Mouse (Mus musculus): Measurements from ENCODE around the gene 2210011C24Rik. TPM values are rescaled to one million over a fixed set of nuclear protein-coding genes. Genes with fewer than 3 reads are reported as not detected.

2210011C24Rik gene
- 1 to 10 TPM; 2.5 to 2.8 TPM for total RNA-seq (2021)
- long read RNA-seq, experiment 1, partial matches to known transcripts, result 0 of 2 reads
- long read RNA-seq, experiment 1, other reads (novel, unspliced or antisense), result 2 of 2 reads
- long read RNA-seq, experiment 2, partial matches to known transcripts, result 0 of 3 reads
- long read RNA-seq, experiment 2, other reads (novel, unspliced or antisense), result 0 of 3 reads

DNA sequence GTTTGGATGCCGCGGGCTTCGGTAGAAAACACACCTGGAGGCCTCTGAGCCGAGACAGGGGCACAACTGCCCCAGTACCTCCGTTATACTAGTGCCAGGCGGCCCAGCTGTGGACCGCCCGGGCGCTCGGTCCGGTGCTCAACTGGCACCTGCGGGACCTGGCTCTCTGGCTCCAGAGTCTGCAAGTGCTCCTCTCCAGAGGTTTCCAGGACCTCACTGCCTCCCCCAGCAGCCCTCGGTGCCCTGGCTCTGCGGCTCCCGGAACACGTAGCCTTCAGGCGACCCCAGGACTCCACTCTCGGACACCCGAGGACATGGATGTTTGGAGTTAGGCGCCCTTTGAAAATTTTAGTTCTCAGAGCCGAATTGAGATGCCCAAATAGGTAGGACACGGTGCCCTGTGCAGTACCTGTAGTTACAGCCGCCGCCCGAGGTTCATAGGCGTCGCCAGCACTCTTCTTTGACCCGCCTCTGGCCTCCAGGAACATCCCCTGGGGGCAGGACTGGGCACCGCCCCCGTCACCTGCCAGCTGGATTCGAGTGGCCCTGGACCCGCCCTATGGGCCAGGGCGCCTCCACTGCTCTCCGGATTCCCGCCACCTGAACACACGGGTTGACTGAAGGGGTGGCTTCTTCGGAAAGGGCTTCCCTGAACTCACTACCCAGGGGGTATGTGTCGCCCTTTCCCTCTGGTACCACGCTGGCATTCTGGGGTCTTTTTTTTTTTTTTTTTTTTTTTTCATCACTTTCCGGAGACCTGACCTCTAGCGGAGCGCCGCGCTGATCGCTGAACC lies at the start of gene 2210011C24Rik:
Gene 2210011C24Rik, minus strand, starts transcription at position 467 of the 794 bp plus-strand sequence.
- no peak for DNase-seq (ENCODE audit: low spot score in 2 of 2)

DNA sequence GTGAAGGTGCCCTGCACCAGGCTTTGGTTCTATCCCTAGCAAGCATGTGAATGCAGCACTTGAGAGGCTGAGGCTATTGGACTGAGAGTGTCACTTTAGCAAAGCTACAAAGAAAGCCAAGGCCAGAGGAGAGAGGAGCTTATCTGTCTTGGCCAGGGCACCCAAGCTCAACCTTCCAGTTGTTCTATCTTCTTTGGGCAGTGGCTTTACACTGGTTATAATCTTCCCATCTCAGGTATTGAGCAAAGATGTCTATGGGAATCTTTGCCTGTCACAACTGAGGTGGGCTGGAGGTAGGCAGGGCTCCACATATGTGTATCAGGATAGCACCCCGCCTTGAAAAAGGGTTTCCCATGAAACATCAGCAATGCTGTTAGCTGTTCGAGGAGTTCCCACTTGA lies 48.3 kb upstream of the 2210011C24Rik start:
- DNase-seq (ENCODE audit: low spot score in 2 of 2), result no peak

DNA sequence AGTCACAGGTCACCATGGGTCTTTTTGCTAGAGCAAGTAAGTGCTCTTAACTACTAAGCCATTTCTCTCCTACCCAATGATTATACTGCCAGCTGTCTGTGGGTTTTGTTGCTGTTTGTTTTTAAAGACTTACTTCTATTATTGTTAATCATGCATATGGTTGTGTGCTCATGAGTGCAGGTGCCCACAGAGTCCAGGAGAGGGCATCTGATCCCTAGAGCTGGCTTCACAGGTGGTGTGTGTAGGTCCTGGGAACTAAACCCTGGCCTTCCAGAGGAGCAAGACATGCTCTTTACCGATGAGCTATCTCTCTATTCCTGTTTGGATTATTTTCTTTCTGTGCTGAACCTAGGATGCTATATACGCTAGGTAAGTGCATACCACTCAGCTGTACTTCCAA lies 47.3 kb upstream of the 2210011C24Rik start:
- no peak for DNase-seq (ENCODE audit: low spot score in 2 of 2)

DNA sequence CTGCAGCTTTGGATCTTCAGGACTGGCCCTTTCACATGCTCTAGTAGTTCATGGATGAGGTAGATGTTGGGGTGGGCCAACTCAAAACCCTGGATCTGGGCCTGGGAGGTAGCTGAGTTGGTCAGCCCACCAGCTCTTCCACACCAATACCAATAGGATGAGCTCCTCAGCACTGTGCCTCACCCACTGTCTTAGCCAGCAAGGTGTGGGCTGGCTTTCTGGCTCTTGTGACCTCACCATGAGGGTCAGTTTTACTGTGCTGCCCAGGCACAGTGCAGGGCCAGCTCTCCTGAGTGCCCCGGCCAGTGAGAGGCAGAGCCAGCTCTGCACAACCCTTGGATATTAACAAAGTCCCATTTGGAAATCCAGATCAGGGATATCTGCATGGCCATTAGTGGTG lies 45.9 kb upstream of the 2210011C24Rik start:
- DNase-seq (ENCODE audit: low spot score in 2 of 2), result no peak

DNA sequence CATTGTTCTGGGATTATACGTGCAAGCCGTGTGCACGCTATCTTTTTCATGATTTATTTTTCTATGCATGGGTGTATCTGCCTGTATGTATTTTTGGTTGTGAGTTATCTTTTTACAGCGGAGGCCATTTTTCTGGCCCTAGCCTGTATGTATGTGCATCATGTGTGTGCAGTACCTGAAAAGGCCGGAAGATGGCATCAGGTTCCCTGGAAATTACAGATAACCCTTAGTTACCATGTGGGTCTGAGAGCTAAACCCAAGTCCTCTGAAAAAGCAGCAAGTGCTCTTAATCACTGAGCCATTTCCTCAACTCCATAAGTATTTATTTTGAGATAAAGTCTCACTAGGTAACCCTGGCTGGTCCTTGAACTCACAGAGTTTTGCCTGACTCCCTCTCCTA lies 41.3 kb upstream of the 2210011C24Rik start:
- no peak for DNase-seq (ENCODE audit: low spot score in 2 of 2)

DNA sequence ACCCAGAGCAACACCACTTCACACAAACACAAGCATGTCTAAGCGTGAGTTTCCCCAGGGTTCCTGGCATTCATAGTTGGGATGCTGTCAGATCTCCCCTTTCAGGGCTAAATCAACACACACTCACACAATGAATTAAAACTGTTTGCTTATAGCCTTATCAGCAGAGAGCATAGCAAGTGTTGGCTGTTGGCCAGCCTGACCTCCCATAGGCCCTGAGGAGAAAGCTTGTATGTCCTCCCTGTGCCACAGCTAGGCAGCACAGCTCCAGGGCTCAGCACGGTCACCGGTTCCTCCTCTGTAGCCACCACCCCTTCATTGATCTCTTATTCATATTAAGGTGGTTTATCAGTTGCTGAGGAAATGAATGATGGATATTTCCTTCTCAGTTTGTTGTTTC lies 40.8 kb upstream of the 2210011C24Rik start:
- no peak for DNase-seq (ENCODE audit: low spot score in 2 of 2)

DNA sequence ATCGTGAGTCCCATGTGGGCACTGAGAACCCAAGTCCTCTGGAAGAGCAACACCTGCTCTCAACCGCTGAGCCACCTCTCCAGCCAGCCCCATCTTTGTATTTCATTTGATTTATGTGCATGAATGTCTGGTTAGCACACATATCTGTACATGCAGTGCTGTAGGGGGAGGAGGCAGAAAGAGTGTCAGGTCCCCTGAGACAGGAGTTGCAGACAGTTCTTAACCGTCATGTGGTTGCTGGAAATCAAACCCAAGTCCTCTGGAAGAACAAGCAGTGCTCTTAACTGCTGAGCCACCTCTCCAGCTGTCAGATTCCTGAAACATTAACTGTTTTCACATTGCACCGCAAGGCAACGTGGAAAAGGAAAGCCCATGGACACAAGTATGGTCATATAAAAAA lies 36.2 kb upstream of the 2210011C24Rik start:
- no peak for DNase-seq (ENCODE audit: low spot score in 2 of 2)

DNA sequence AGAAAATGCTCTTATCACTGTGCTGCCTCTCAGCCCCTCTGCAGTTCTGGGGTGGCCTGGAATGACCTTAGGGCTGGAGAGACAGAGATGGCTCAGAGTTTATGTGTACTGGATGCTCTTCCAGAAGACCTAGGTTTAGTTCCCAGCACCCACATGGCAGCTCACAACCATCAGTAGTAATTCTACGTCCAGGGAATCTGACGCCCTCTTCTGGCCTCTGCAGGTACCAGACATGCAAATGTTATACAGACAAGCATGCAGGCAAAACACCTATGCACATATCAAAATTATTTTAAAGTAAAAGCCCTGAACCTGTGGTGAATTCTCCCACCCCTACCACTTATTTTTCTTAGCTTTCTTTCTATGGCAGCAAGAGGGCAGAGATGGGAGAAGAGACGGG lies 34.5 kb upstream of the 2210011C24Rik start:
- no peak for DNase-seq (ENCODE audit: low spot score in 2 of 2)

DNA sequence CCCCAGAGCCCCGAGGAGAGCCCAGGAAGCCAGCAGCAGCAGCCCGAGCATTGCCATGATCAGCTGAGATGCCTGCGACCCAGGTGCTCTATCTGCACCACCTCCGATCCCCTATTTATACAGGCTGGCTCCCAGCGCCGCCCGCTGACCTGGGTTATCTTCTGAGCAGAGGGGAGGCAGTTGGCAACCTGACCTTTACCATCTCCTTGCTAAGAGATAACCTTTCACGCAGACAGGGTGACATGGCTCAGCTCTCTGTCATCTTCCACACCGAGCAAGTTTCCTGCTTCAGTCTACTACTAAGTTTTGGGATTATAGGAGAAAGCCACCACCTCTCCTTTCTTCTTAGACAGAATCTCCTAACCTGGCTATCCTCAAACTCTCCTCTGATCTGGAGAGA lies 32.9 kb upstream of the 2210011C24Rik start, which contains the start of gene Rln3:
Gene Rln3, minus strand, starts transcription at position 101 of the 400 bp plus-strand sequence.
- DNase-seq (ENCODE audit: low spot score in 2 of 2), result no peak

DNA sequence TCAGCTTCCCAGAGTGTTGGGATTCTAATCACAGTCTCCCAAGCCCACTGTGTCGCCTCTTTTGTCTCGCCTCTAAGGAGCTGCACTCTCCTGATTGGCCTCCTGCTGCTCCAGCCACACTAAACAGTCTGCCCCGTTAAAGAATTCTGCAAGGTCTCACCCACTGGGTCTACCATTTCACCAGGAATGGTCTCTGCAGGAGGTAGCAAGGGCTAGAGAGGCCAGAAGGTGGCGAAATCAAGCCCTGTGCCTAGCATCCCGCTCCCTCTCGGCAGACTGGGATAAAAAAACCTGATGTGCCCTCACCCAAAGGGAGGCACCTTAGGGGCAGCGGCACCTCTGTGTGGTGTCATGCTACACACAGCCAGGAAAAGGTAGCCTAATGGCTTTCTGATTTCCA lies 32.1 kb upstream of the 2210011C24Rik start:
- no peak for DNase-seq (ENCODE audit: low spot score in 2 of 2)

DNA sequence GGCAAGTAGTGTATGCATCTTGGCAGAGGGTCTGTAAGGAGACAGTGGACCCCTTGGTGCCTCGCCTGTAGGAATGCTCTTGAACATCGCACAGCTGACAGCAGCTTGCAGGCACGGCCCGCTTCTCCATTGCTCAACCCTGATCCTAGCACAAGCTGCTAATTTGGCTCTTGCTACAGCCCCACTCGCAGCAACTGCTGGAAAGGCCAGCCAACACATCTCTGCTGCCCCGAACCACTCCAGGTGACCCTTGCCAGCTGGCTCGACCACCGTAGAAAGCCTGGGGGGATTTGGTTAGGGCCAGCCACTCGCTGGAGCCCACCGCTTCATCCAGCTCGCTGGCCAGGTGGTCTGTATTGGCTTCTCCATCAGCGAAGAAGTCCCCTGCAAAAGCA lies 31.0 kb upstream of the 2210011C24Rik start:
- DNase-seq (ENCODE audit: low spot score in 2 of 2), result no peak

DNA sequence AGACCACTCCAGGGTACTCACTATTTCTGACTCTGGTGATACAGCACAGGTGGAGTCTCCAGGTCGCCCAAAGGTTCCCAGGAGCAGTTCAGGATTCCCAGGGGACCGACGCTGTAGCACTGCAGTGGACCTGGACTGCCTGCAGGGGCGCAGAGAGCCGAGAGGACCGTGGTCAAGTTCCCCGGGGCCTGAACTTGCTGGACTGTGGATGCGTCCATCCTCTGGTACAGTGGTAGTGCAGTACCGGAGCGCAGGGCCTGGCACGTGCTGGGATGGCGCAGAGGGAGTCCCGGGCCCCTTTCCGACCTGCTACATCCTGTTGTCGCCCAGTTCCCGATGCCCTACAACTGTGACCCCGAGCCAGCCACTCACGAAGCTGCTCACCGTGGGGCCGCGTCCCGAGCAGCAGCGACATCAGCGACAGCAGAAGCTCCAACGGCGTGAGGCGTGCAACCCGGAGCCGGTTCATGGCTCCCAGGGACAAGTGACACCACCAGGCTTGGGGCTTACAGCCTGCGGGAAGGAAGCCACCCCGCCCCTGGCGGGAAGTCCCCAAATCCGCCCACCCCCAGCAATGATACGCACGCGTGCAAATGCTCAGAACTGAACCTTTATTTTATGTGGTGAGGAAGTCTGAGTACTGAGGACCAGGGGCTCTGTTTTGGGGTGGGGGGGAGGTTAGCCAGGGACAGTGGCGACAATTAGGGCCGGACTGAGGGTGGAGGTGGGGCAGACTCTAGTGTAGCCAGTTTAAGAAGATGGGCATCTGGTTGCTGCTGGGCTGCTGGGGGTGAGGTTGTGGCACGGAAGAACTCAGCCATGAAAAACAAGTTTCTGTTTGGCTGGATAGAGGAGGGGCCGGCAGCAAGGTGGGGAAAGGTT lies 30.3 kb upstream of the 2210011C24Rik start, which contains the start of gene Il27ra:
Gene Il27ra, minus strand, starts transcription at position 524 of the 882 bp plus-strand sequence.
- DNase-seq (ENCODE audit: low spot score in 2 of 2), result peak; percentile 41 to 42

DNA sequence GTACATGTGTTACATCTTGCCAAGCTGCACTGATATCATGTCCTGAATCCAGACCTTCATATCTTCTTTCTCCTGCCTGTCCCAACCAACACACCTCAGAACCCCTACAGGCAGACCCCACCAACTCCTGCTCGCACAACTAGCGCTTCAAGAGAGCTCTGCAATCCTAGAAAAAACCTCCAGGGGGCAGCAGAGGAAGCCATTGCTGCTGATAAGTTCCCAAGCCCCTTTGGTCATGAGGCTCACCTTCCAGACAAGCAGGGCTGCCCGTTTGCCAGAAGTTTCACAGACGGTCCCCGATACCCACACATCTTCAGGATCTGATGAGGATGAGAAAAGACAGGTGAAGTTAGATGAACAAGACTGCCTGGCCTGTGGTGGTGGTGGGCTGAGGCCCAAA lies 27.1 kb upstream of the 2210011C24Rik start:
- DNase-seq (ENCODE audit: low spot score in 2 of 2), result peak; percentile 79 to 85

DNA sequence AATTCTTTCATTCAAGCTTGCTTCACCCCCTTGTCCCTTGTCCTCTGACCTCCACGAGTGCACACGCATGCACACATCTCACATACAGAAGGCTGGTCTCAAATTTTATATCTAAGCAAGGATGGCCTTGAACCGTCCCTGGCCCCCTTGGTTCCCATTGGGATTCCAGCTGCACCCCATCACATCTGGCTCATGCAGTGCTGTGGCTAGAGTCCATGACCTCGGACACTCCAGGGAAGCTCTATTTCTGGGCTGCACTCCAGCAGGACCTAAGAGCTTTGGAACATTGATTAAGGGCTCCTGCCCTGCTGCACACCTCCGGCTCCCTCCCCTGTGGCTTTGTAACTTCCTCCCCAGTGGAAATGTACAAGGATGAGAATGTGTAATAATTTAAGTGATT lies 26.0 kb upstream of the 2210011C24Rik start:
- DNase-seq (ENCODE audit: low spot score in 2 of 2), result no peak

DNA sequence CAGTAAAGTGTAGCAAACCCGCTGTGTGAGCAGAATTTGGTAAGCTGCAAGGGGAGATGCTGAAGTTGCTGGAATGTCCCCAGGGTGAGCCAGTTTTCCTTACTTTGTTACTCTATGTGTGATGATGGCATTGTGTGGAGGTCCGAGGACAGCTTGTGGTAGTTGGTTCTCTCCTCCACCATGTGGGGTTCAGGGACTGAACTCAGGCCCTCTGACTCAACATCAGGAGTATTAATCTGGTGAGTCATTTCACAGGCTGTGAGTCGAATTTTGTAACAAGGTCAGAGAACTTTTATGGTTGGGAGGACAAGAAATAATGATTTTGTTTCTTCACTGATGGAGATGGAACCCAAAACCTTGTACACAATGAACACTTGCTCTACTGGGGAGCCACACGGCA lies 20.8 kb upstream of the 2210011C24Rik start:
- DNase-seq (ENCODE audit: low spot score in 2 of 2), result no peak

DNA sequence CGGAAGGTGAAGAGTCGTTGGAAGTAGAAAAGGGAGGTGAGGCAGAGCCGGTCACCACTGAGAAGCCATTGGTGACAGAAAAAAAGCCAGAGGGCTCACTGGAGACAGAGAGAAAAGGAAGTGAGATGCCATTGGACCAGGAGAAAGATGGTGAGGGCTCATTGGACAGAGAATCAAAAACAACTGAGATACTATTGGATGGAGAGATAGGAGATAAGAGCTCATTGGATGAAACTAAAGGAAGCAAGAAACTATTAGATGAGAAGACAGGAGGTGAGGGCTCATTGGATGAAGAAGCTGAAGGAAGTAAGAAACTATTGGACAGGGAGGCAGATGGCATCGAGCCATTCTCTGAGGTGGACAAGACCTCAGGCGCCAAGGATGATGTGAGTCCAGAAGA lies 17.3 kb upstream of the 2210011C24Rik start:
- no peak for DNase-seq (ENCODE audit: low spot score in 2 of 2)

DNA sequence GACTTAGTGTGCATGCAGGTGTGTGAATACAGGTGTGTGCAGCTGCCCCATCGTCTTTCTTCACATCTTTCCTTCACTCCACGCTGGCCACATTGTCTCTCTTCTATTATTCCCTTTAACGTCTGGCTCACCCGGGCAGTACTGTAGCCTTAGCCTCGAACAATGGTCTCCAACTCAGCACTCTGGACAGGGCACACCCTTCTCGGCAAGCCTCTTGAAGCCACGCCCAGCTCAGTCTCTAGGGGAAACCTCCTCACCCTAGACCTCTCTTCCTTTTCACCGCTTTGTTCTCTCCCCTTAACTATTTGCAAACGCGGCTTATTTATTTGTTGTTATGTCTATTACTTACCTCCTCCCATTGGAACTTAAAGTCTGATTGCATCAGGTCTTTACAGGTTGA lies 15.5 kb upstream of the 2210011C24Rik start:
- DNase-seq (ENCODE audit: low spot score in 2 of 2), result no peak

DNA sequence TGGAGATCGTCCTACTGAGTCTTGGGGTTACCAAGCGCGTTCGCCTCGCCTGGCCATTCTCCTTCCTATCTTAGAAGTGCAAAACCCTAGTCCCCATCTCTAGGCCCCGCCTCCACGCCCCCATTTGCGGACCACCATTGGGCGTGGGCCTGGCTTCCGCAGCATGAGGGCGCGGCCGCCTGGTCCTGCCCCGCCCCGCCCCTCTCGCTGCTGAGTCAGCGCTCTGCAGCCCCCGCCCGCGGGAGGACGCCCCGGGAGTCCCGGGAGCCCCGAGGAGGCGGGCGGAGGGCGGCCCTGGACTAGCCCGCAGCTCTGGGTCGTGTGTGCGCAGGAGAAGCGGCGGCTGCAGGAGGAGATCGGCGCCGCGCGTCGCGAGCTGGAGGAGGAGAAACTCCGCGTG lies 13.9 kb upstream of the 2210011C24Rik start:
- peak in 1 of 2 experiments; percentile 40 for DNase-seq (ENCODE audit: low spot score in 2 of 2)

DNA sequence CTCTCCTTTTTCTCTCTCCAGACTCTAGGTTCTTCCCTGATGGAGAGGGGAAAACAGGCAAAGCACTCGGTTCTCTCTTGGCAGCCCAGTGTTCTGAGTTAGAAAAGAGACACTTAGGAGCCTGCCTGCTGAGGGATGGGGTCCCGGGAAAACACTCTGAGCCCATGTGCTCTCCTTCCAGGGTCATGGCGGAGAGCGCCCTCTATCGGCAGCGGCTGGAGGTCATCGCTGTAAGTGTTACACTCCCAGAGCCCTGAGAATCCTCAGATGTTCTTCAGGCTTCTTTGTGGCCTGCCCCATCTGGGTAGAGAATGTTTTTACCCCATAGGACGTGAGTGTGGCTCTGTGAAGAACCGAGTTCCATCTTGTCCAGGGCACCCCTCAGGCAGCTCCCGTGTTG lies 12.2 kb upstream of the 2210011C24Rik start:
- no peak for DNase-seq (ENCODE audit: low spot score in 2 of 2)

DNA sequence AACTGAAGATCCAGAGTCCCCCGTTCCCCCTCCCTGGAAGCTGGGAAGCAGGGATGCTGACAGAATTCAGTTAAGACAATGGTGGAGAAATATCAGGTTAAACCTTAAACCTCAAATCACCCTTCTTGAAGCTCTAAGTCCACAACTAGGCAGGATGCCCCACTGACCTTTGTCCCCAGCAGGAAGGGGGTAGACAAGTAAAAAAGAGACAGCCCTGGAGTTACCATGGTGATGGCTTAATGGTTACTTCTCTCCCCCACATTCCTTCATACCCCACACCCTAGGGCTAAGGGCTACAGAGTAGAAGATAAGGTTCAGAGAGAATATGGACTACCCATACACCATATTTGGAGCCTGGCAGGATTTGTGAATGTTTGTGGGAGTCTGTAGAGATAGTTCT lies 11.7 kb upstream of the 2210011C24Rik start:
- no peak for DNase-seq (ENCODE audit: low spot score in 2 of 2)

DNA sequence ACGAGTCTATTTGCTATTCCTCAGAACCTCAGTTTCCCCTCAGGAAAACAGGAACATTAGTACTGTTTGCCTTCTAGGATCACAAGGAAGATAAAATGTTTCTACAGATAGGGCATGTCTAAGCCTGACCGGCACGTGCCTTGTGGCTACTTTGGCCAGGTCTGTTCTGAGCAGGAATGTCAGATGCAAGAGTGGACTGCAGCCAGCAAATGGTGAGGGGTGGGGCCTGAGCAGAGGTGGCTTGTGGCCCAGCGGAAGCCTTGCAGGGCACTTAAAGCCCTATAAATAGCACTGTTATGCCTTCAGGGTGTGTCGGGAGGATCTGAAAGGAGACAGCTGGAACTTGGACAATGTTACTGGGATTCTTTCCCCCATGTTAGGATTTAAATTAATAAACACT lies 11.1 kb upstream of the 2210011C24Rik start:
- no peak for DNase-seq (ENCODE audit: low spot score in 2 of 2)

DNA sequence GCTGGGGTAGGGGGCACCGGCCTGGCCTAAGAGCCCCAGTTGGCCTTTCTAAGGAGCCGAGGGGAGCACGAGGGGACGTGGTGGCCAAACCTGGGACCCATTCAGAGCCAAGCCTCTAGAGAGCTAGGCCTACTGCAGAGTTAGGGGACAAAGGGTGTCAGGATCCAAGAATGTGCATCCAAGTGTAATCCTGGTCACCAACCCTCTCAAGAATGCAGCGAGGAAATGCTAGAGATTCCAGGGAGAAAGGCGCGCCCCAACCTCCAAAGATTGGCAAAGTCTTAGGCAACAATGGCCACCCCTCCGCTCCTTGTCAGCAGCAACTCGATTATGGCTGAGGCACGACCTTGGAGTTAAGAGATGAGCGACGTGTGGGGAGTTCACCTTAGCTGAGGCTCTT lies 9.6 kb upstream of the 2210011C24Rik start:
- DNase-seq (ENCODE audit: low spot score in 2 of 2), result no peak

All from layer of hippocampus, postnatal 14 days (tissue).